Mouse (Mus musculus) thymus, adult 2 months (tissue): ENCODE measurements around the gene Scd1.

Experiments
- CTCF ChIP-seq: fragments of 200-500 bp; IDR thresholded peaks from 2 replicates; pipeline ENCODE4 v1.5.1; 2012; ENCODE audit warnings: mild to moderate bottlenecking, control low read depth, low read length, moderate library complexity, borderline replicate concordance; ENCODE audit not compliant: control insufficient read depth, poor library complexity, insufficient read depth; ENCODE audit errors: extremely low read depth
- POLR2A ChIP-seq: fragments of 200-500 bp; IDR thresholded peaks from 2 replicates; pipeline ENCODE4 v1.6.1; 2012; ENCODE audit warnings: mild to moderate bottlenecking, low read length, control low read depth, moderate library complexity; ENCODE audit not compliant: control insufficient read depth, poor library complexity, insufficient read depth; ENCODE audit errors: extremely low read depth

DNA sequence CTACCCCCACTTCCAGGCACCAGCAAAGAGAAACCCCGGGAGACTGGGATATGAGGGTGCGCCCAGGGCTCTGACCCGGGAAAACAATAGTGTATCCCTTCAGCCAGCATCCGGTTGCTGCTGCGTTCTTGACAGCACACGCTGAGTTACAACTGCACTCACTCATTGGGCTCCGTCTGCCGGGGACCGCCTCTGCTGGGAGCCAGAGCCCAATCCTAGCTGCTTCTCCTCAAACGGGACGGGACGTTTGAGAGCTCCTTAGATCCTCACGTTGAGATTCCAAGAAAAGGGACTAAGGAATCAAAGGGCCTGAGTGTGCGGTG, 505 bp upstream of the Scd1 start:
- TF ChIP-seq CTCF (no peak), POLR2A (no peak)
